Mouse (Mus musculus) heart, embryonic 16.5 days (tissue): ENCODE results near the gene Casz1. TPM values are rescaled to one million over a fixed set of nuclear protein-coding genes. Genes with fewer than 3 reads are reported as not detected.

ENCODE experiments used
- ATAC-seq: fragments of 200-750 bp; cut with Nextera tagmentation; replicated peaks from 2 replicates; pipeline ENCODE4 v1.8.0; 2017; ENCODE audit warnings: moderate number of reproducible peaks; ENCODE audit not compliant: insufficient read depth, low FRiP score; ENCODE audit errors: extremely low read depth
- H3K27ac ChIP-seq: fragments of 300-500 bp; sonication (generic); 2 replicates; pipeline ENCODE4 v1.5.1; 2014; ENCODE audit warnings: mild to moderate bottlenecking, low read length, control low read depth, moderate library complexity
- H3K27me3 ChIP-seq: fragments of 300-500 bp; sonication (generic); 2 replicates; pipeline ENCODE4 v1.6.1; 2014; ENCODE audit warnings: low read length, mixed read lengths; ENCODE audit not compliant: control insufficient read depth, insufficient read depth
- H3K36me3 ChIP-seq: fragments of 300-500 bp; sonication (generic); 2 replicates; pipeline ENCODE4 v1.6.1; 2014; ENCODE audit not compliant: control insufficient read depth, insufficient read depth
- H3K4me1 ChIP-seq: fragments of 300-500 bp; sonication (generic); 2 replicates; pipeline ENCODE4 v1.6.1; 2014; ENCODE audit warnings: low read length, mixed read lengths; ENCODE audit not compliant: control insufficient read depth, insufficient read depth
- H3K4me2 ChIP-seq: fragments of 300-500 bp; sonication (generic); 2 replicates; pipeline ENCODE4 v1.6.1; 2014; ENCODE audit warnings: low read depth, mild to moderate bottlenecking, control low read depth, low read length
- H3K4me3 ChIP-seq: fragments of 300-500 bp; sonication (generic); 2 replicates; pipeline ENCODE4 v1.5.1; 2014; ENCODE audit warnings: mild to moderate bottlenecking, control low read depth, low read length
- H3K9ac ChIP-seq: fragments of 300-500 bp; sonication (generic); 2 replicates; pipeline ENCODE4 v1.6.1; 2014; ENCODE audit warnings: low read length, control low read depth
- H3K9me3 ChIP-seq: fragments of 300-500 bp; sonication (generic); replicated peaks from 2 replicates; pipeline ENCODE4 v1.6.1; 2016; ENCODE audit warnings: low read length; ENCODE audit not compliant: control insufficient read depth
- WGBS: fragments of 180-500 bp; shearing (Covaris S2); extraction: QIAGEN DNeasy Blood & Tissue Kit; methylation state at CpG from one replicate; pipeline ENCODE4 v1.1.7; 2014; 5-methylcytosine and 5-hydroxymethylcytosine counted together
- polyA plus RNA-seq: library from polyadenylated mRNA; unstranded; fragments of >200 nt; fragmentation: Nextera tagmentation; extraction: Ambion mirVana; gene quantifications from 2 replicates; pipeline ENCODE4 v1.2.1, GENCODE M21; 2015

Gene Casz1
- polyA plus RNA-seq, 1 experiment from 2014 or later, result 22.4 TPM

GRCm38 (mm10) chr4:148990038-148990437, 185.8 kb downstream of the Casz1 start:
- Histone ChIP-seq H3K9me3 (no peaks in the 10 kb centered on the region), H3K9ac (no peak overlapping the region), H3K27me3 (no peaks in the 10 kb centered on the region), H3K4me3 (no peak overlapping the region), H3K4me1 (peaks cover 25% of the 10 kb centered on the region), H3K36me3 (no peaks in the 10 kb centered on the region), H3K4me2 (no peak overlapping the region), H3K27ac (no peak overlapping the region)
- no peak for ATAC-seq
- 40% methylated on average over 2 of the region's 2 CpGs for WGBS

- no peak overlapping the region for H3K9ac ChIP-seq
- H3K9me3 ChIP-seq, result no peaks in the 10 kb centered on the region
- no peak overlapping the region for H3K4me3 ChIP-seq
- H3K4me1 ChIP-seq, result no peaks in the 10 kb centered on the region
- 74% methylated on average over 5 of the region's 5 CpGs for WGBS
- H3K27ac ChIP-seq, result no peak overlapping the region
- no peaks in the 10 kb centered on the region for H3K27me3 ChIP-seq
- H3K36me3 ChIP-seq, result peaks cover 2% of the 10 kb centered on the region; the same call in 1 of the 2 replicates
- no peak for ATAC-seq
- no peak overlapping the region for H3K4me2 ChIP-seq
Measured at GRCm38 (mm10) chr4:148993948-148994347, 189.7 kb downstream of the Casz1 start.

GRCm38 (mm10) chr4:149000746-149001145, 196.5 kb downstream of the Casz1 start:
- Histone ChIP-seq H3K9me3 (no peaks in the 10 kb centered on the region), H3K36me3 (peaks cover 5% of the 10 kb centered on the region; the same call in 1 of the 2 replicates), H3K4me3 (no peak overlapping the region), H3K9ac (no peak overlapping the region), H3K27me3 (no peaks in the 10 kb centered on the region), H3K4me1 (no peaks in the 10 kb centered on the region), H3K4me2 (no peak overlapping the region), H3K27ac (no peak overlapping the region)
- WGBS, result 91% methylated on average over 6 of the region's 6 CpGs
- ATAC-seq, result no peak

GRCm38 (mm10) chr4:149001515-149001914, 197.3 kb downstream of the Casz1 start:
- Histone ChIP-seq H3K9me3 (no peaks in the 10 kb centered on the region), H3K27ac (no peak overlapping the region), H3K27me3 (no peaks in the 10 kb centered on the region), H3K9ac (no peak overlapping the region), H3K4me2 (no peak overlapping the region), H3K36me3 (peaks cover 5% of the 10 kb centered on the region; the same call in 1 of the 2 replicates), H3K4me3 (no peak overlapping the region), H3K4me1 (no peaks in the 10 kb centered on the region)
- 82% methylated on average over 5 of the region's 5 CpGs for WGBS
- no peak for ATAC-seq

- Histone ChIP-seq H3K27ac (no peak overlapping the region), H3K4me3 (no peak overlapping the region), H3K4me1 (no peaks in the 10 kb centered on the region), H3K9ac (no peak overlapping the region), H3K9me3 (no peaks in the 10 kb centered on the region), H3K4me2 (no peak overlapping the region), H3K36me3 (peaks cover 5% of the 10 kb centered on the region; the same call in 1 of the 2 replicates), H3K27me3 (no peaks in the 10 kb centered on the region)
- WGBS, result 90% methylated on average over 11 of the region's 11 CpGs
- ATAC-seq, result no peak
Measured at GRCm38 (mm10) chr4:149002441-149003093, 198.3 kb downstream of the Casz1 start.

Other genes starting within 250 kb of the Casz1 start
- gene Exosc10, start 246.0 kb upstream of the Casz1 start, polyA plus RNA-seq, result 69.3 and 70.2 TPM in 2 replicates
- 91.9 and 99.5 TPM in 2 replicates for gene Srm, start 212.9 kb upstream of the Casz1 start, polyA plus RNA-seq
- gene Masp2, start 201.9 kb upstream of the Casz1 start, polyA plus RNA-seq, result 0.34 and 0.45 TPM in 2 replicates
- 171 and 194 TPM in 2 replicates for gene Tardbp, start 177.4 kb upstream of the Casz1 start, polyA plus RNA-seq
- 0.11 and 0.41 TPM in 2 replicates for gene Gm572, start 161.1 kb upstream of the Casz1 start, polyA plus RNA-seq